Mouse (Mus musculus) hindbrain, embryonic 12.5 days (tissue): ENCODE measurements at regions not wholly inside any gene's neighbourhood (a gene's known extent, or its start where the extent isn't known, plus 50 kb on each side); places are given as distances from the start of the nearest gene placed in this dataset.
A peak's percentile ranks its signal among the peaks of the same experiment; 100 is the strongest.

ENCODE experiments used
- ATAC-seq: fragments of 200-750 bp; cut with Nextera tagmentation; 2 replicates; pipeline ENCODE4 v1.8.0; 2017; ENCODE audit warnings: moderate TSS enrichment; ENCODE audit not compliant: low FRiP score
- H3K27ac ChIP-seq: fragments of 300-500 bp; sonication (generic); 2 replicates; pipeline ENCODE4 v1.5.1; 2016; ENCODE audit warnings: mild to moderate bottlenecking
- H3K27me3 ChIP-seq: fragments of 300-500 bp; sonication (generic); 2 replicates; pipeline ENCODE4 v1.6.1; 2016; ENCODE audit warnings: mild to moderate bottlenecking
- H3K36me3 ChIP-seq: fragments of 300-500 bp; sonication (generic); 2 replicates; pipeline ENCODE4 v1.6.1; 2016; ENCODE audit warnings: mild to moderate bottlenecking
- H3K4me1 ChIP-seq: fragments of 300-500 bp; sonication (generic); 2 replicates; pipeline ENCODE4 v1.6.1; 2016
- H3K4me2 ChIP-seq: fragments of 300-500 bp; sonication (generic); replicated peaks from 2 replicates; pipeline ENCODE4 v1.6.1; 2016; ENCODE audit warnings: mild to moderate bottlenecking
- H3K4me3 ChIP-seq: fragments of 300-500 bp; sonication (generic); 2 replicates; pipeline ENCODE4 v1.5.1; 2016; ENCODE audit warnings: mild to moderate bottlenecking
- H3K9ac ChIP-seq: fragments of 300-500 bp; sonication (generic); 2 replicates; pipeline ENCODE4 v1.6.1; 2016; ENCODE audit warnings: mild to moderate bottlenecking, moderate library complexity
- H3K9me3 ChIP-seq: fragments of 300-500 bp; sonication (generic); replicated peaks from 2 replicates; pipeline ENCODE4 v1.6.1; 2016; ENCODE audit warnings: mild to moderate bottlenecking
- WGBS: fragments of 180-500 bp; shearing (Covaris S2); methylation state at CpG from one replicate; pipeline ENCODE4 v1.1.7; 2016; 5-methylcytosine and 5-hydroxymethylcytosine counted together

DNA sequence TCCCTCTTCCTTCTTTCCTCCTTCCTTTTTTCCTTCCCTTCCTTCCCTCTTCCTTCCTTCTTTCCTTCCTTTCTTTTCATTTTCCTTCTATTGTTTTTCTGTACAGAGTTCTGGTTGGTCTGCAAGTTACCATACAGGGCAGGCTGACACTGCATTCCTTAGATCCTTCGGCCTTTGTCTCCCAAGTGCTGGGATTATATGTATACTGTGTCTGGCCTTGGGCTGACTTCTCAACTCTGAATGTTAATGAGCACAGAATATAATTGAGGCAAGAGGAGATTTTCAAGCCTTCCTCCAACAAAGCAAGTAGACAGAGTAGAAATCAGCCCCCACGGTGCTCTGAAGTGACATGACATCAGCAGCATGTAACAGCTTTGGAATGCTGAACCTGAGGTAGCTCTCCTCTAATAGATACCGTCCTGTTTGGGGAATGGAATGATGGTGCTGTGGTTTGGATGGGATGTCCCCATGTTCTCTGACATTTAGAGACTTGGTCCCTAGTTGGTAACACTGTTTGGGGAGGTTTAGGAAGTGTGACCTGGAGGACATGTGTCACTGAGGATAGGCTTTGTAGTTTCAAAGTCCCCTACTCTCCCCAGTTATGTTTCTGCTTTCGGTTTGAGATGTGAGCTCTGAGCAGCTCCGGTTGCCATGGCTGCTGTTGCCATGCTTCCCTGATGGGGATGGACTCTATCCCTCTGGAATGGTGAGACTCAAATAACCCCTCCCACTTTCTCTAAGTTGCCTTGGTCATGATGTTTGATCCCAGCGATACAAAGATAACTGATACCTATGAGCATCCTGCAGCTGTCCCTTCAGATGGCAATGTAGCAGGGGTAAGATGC lies 178.1 kb downstream of the Dact1 start:
- H3K9me3 ChIP-seq = no peaks in the 10 kb centered on the region
- no peaks in the 10 kb centered on the region for H3K27me3 ChIP-seq
- 41% methylated on average over 6 of the region's 6 CpGs for WGBS
- H3K9ac ChIP-seq = no peak overlapping the region
- H3K4me1 ChIP-seq = peaks cover 8% of the 10 kb centered on the region
- H3K27ac ChIP-seq = no peak overlapping the region
- no peak overlapping the region for H3K4me2 ChIP-seq
- no peaks in the 10 kb centered on the region for H3K36me3 ChIP-seq
- H3K4me3 ChIP-seq = no peak overlapping the region
- ATAC-seq = 0 out of 2 replicates have a peak, but pooled peaks have one; percentile 38

DNA sequence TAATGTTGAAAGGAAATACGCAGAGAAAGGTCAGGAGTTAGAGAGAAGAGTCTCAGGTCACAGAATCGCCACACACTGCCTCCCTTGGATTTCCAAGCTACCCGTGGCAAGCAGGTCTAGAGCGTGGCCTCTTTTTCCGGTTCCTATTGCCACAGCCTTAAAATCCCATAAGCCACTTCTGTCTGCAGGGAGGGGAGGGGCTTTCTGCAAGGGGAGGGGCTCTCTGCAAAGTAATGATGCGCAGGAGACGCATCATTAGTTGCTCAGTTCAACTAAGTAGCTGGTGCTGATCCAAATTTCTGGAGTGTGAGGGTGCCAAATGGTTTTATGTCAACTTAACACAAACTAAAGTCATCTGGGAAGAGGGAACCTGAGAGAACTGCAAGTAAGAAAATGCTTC lies 179.6 kb downstream of the Dact1 start:
- no peak overlapping the region for H3K27ac ChIP-seq
- H3K4me3 ChIP-seq = no peak overlapping the region
- no peaks in the 10 kb centered on the region for H3K9me3 ChIP-seq
- no peak for ATAC-seq
- H3K4me2 ChIP-seq = no peak overlapping the region
- WGBS = 92% methylated on average over 7 of the region's 7 CpGs
- no peak overlapping the region for H3K9ac ChIP-seq
- peaks cover 8% of the 10 kb centered on the region for H3K4me1 ChIP-seq
- H3K27me3 ChIP-seq = no peaks in the 10 kb centered on the region
- H3K36me3 ChIP-seq = no peaks in the 10 kb centered on the region

DNA sequence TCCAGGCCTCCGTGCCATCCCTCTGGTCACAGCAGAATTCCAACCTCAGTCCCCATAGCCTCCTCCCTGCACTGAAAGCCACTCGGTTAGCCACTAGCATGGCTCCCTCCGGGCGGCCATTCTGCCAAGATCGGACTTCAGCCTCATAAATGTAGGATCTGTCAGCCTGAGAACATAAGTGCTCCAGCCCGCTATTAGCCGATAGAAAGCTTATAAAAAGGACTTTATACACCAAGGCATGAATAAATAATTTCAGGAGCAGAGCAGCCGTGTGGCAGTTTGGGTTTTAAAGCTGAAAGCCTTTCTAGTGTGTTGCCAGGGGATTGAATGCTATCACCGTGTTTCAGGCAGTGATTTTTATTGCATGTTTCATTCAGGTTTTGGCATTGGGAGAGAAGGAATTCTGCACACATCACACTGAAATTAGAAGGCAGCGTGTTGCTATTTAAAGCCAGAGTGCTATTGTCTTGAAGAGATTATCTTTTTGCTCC lies 185.2 kb downstream of the Dact1 start:
- 0 out of 2 replicates have a peak, but pooled peaks have one; percentile 26 for ATAC-seq
- 60% methylated on average over 10 of the region's 10 CpGs for WGBS

DNA sequence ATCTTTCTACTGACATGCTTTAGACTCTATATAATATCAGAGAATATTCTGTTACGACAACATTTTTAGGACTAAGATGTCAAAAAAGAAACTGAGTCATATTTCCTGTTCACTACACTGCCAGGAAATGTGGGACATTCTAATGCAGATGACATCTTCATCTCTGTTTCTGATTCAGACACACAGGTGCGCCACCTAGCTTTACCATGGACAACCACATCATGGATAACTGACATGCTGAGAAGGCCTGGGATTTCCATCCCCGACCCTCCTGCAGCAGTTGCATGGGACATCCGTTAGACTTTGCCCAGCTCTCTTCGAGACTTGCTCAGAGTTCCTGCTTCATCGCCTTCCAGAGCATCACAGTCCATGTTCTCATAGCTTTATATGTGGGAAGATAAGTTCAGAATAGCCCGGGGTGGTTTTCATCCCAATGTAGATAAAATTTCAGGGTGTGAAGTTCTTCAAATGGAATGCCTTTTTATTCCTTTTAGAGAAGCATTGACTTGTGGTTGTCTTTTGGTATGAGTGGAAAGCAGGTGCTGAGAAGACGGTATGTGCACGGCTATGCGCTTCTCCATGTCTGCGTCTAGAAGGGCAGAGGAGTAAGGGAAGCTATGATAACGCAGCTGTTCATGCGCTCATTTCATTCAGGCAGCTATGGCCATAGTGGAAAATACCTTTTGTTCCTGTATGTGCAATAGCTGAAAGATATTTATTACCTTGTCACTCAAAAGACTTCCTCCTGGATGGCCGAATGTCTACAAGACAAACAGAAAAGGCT lies 188.8 kb downstream of the Dact1 start:
- WGBS = 74% methylated on average over 14 of the region's 14 CpGs
- no peak for ATAC-seq

More for the DNA sequence above, 185.2 kb downstream of the Dact1 start:
- Histone ChIP-seq H3K9ac (no peak overlapping the region), H3K36me3 (no peaks in the 10 kb centered on the region), H3K9me3 (no peaks in the 10 kb centered on the region), H3K4me2 (no peak overlapping the region), H3K27me3 (no peaks in the 10 kb centered on the region), H3K4me3 (no peak overlapping the region), H3K27ac (peak overlapping the region; percentile 35; the same call in 1 of the 2 replicates), H3K4me1 (0 out of 2 replicates have a peak, but pooled peaks cover 5% of the 10 kb centered on the region)

DNA sequence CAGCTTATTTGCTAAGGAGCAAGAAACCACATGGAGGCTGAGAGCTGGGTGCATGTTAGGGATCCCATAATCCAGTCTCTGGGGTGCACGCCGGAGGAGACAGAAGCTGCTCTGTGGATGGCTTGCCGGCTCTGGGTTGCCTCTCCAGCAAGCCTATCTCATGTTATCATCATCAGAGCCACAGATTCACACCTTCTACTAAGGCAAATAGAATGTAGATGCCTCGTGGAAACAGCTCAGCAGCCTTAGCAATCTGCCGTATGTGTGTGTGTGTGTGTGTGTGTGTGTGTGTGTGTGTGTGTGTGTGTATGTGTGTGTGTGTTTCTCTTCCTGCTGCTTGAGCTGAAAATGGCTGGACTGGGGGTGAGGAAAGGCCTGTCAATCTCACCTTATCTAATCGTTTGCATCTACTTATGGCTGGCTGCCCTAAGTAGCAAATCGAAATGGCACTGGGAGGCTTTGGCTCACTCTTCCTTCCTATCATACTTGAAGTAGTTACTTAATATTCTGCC lies 191.7 kb downstream of the Dact1 start:
- Histone ChIP-seq H3K27ac (no peak overlapping the region), H3K27me3 (no peaks in the 10 kb centered on the region), H3K4me3 (no peak overlapping the region), H3K9ac (no peak overlapping the region), H3K9me3 (no peaks in the 10 kb centered on the region), H3K4me1 (no peaks in the 10 kb centered on the region), H3K4me2 (no peak overlapping the region), H3K36me3 (no peaks in the 10 kb centered on the region)
- 73% methylated on average over 7 of the region's 7 CpGs for WGBS
- no peak for ATAC-seq

More for the DNA sequence above, 188.8 kb downstream of the Dact1 start:
- no peak overlapping the region for H3K4me3 ChIP-seq
- no peaks in the 10 kb centered on the region for H3K27me3 ChIP-seq
- 0 out of 2 replicates have a peak, but pooled peaks cover 5% of the 10 kb centered on the region for H3K4me1 ChIP-seq
- H3K36me3 ChIP-seq = no peaks in the 10 kb centered on the region
- H3K27ac ChIP-seq = no peak overlapping the region
- no peak overlapping the region for H3K4me2 ChIP-seq
- no peaks in the 10 kb centered on the region for H3K9me3 ChIP-seq
- H3K9ac ChIP-seq = no peak overlapping the region

DNA sequence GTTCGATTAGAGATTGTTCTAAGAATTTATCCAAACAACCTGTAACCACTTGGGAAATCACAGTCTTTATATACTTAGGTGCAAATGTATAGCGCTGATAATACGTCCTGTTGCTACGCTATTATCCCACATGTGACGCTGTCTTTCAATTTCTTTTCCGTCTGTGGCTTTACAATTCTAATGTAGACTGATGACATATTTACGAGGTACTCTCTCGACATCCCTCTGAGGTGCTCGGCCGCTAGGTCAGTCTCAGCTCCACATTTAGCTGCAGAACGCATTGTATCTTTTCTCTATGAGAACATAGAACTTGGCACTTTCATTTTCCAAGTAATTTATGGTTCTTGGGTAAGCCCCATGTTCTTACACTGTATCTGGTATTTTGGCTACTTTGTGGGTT lies 193.6 kb downstream of the Dact1 start:
- H3K27ac ChIP-seq = no peak overlapping the region
- 80% methylated on average over 11 of the region's 11 CpGs for WGBS
- H3K9me3 ChIP-seq = no peaks in the 10 kb centered on the region
- H3K4me3 ChIP-seq = no peak overlapping the region
- no peak for ATAC-seq
- no peaks in the 10 kb centered on the region for H3K4me1 ChIP-seq
- H3K27me3 ChIP-seq = no peaks in the 10 kb centered on the region
- H3K36me3 ChIP-seq = no peaks in the 10 kb centered on the region
- no peak overlapping the region for H3K4me2 ChIP-seq
- no peak overlapping the region for H3K9ac ChIP-seq

DNA sequence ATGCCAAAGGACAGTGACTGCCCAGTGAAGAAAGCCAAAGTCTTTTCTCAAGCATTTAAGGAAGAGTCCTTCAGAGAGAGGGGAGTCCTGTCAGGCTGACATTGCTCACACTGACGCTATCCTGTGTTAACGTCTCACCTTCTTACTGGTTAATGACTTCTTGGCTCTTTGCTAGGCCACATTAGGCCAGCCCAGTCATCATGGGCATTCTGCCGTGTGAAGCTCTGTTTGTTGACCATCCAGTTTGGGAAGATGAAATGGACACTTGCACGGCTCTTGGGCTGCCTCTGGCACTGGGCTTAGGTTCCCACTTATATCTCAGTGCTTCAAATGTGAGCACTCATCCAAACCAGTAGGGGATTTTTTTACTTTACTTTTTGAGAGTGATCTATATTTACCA lies 196.5 kb downstream of the Dact1 start:
- H3K4me2 ChIP-seq = no peak overlapping the region
- ATAC-seq = no peak
- no peaks in the 10 kb centered on the region for H3K36me3 ChIP-seq
- no peak overlapping the region for H3K4me3 ChIP-seq
- no peaks in the 10 kb centered on the region for H3K27me3 ChIP-seq
- no peaks in the 10 kb centered on the region for H3K9me3 ChIP-seq
- WGBS = 77% methylated on average over 4 of the region's 4 CpGs
- H3K4me1 ChIP-seq = no peaks in the 10 kb centered on the region
- no peak overlapping the region for H3K27ac ChIP-seq
- H3K9ac ChIP-seq = no peak overlapping the region

DNA sequence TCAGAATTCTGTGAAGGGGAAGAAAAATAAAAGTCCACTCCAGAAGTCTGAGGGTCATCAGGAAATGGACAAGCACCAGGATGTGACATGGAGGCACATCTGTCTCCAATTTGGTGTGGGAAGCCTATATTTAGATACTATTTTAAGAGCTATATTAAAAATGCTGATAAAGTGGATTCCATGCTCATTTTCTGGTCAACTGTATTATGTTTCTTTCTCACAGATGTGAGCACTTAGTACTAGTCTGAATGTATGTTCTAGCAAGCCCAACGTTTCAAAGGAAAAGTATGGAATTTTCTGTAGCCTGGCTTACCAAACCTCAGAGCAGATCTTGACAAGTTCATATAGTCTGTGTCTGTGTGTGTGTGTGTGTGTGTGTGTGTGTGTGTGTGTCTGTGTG lies 197.0 kb downstream of the Dact1 start:
- Histone ChIP-seq H3K36me3 (no peaks in the 10 kb centered on the region), H3K4me3 (no peak overlapping the region), H3K27me3 (no peaks in the 10 kb centered on the region), H3K9me3 (no peaks in the 10 kb centered on the region), H3K4me1 (no peaks in the 10 kb centered on the region), H3K27ac (no peak overlapping the region), H3K9ac (no peak overlapping the region), H3K4me2 (no peak overlapping the region)
- 70% methylated on average over 1 of the region's 1 CpGs for WGBS
- no peak for ATAC-seq

DNA sequence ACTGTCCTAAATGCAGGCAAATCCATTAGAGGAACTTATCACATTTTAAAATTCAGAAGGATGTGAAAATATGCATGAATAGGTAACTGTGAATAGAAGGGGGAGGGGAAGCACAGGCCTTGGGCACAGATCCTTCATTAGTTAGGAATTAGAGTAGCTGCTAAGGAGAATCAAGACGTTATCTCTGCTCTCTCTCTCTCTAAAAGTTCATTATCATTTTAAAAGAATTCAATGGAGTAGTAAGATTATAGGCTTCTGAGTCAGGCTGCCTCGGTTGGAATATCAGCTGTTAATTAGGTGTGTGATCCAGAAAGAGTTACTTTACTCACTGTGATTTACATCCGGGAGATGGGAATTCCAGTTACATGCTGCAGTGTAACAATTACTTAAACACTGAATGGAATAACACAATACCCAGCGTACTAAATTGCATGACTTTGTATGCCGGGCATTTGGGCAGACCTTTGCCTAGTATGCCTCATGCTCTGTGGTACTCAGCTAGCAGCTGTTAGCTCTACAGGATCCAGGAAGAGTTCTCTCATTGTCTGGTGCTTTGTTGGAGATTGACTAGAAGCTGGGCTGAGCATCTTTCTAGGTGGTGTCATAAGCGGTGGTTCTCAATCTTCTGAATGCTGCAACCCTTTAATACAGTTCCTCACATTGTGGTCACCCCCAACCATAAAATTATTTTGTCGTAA lies 203.4 kb downstream of the Dact1 start:
- ATAC-seq = no peak
- Histone ChIP-seq H3K4me2 (no peak overlapping the region), H3K9ac (no peak overlapping the region), H3K4me3 (no peak overlapping the region), H3K4me1 (no peaks in the 10 kb centered on the region), H3K36me3 (no peaks in the 10 kb centered on the region), H3K27ac (no peak overlapping the region), H3K27me3 (no peaks in the 10 kb centered on the region), H3K9me3 (no peaks in the 10 kb centered on the region)
- 58% methylated on average over 7 of the region's 7 CpGs for WGBS

DNA sequence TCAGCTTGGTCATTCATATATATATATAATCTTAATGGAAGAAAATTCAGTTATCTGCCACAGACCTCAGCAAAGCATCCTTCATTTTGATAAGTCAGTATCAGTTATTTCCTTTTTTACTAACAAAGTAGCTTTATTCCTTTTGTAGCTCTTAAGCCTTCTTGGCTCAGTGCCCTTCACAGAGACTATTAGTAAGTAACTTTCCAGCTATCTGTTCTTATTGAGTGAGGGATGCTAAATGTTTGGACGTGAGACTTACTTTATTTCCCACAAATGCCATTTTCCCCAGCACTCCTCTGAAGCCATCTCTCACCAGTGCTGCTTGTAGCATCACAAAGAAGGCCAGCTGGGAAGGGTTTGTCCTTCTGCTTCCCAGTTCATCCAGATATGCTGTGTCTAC lies 209.8 kb downstream of the Dact1 start:
- no peak for ATAC-seq
- 0 out of 2 replicates have a peak, but pooled peaks cover 5% of the 10 kb centered on the region for H3K4me1 ChIP-seq
- 73% methylated on average over 1 of the region's 1 CpGs for WGBS

DNA sequence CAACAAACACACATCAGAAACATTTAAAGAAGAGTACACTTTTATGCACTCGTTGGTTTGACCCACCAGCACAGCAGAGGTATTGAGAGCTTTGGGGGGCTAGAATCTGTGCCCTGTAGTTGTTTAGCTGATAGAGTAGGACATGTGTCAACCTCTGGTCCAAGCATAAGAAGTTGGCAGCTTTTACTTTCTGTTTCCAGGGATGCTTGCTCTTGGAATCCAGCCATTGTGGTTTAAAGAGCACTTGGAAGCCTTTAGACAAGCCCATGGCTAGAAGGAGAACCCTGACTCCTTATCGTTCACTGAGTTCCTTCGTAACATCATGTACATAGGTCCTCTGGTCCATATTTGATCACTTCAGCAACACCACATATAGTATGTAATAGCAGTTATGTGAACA lies 212.3 kb downstream of the Dact1 start:
- WGBS = 92% methylated on average over 3 of the region's 3 CpGs
- no peaks in the 10 kb centered on the region for H3K27me3 ChIP-seq
- H3K4me2 ChIP-seq = no peak overlapping the region
- H3K9ac ChIP-seq = no peak overlapping the region
- H3K9me3 ChIP-seq = no peaks in the 10 kb centered on the region
- peaks cover 10% of the 10 kb centered on the region for H3K4me1 ChIP-seq
- ATAC-seq = no peak
- H3K4me3 ChIP-seq = no peak overlapping the region
- H3K36me3 ChIP-seq = no peaks in the 10 kb centered on the region
- H3K27ac ChIP-seq = no peak overlapping the region

More for the DNA sequence above, 209.8 kb downstream of the Dact1 start:
- H3K4me3 ChIP-seq = no peak overlapping the region
- H3K9me3 ChIP-seq = no peaks in the 10 kb centered on the region
- H3K36me3 ChIP-seq = no peaks in the 10 kb centered on the region
- no peak overlapping the region for H3K9ac ChIP-seq
- H3K27me3 ChIP-seq = no peaks in the 10 kb centered on the region
- no peak overlapping the region for H3K27ac ChIP-seq
- no peak overlapping the region for H3K4me2 ChIP-seq

DNA sequence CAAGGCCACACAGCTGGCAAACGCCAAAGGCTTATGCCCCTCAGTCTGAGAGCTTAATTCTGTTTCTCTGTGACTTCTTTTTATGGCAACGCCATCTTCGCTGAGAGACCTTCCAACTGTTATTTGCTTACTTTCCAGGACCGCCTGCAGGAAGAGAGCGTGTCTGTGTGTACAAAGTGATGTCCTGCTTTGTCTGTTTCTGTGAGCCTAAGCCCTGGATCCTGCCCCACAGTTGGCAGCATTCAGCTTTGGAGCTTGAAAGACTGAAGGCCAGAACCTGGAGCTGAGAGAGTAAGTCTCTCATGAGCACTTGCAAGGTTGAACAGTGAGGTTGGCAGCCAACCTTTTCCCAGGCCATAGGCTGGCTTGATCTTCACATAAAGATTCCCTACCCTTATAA lies 212.8 kb downstream of the Dact1 start:
- Histone ChIP-seq H3K4me3 (no peak overlapping the region), H3K4me2 (no peak overlapping the region), H3K9me3 (no peaks in the 10 kb centered on the region), H3K4me1 (peaks cover 10% of the 10 kb centered on the region), H3K27ac (no peak overlapping the region), H3K36me3 (no peaks in the 10 kb centered on the region), H3K27me3 (no peaks in the 10 kb centered on the region), H3K9ac (no peak overlapping the region)
- WGBS = 79% methylated on average over 5 of the region's 5 CpGs
- ATAC-seq = no peak
